Mouse (Mus musculus) ES-Bruce4 (cell line): ENCODE measurements around the gene Prkag2.

ENCODE experiments used
- CTCF ChIP-seq: IDR thresholded peaks from one replicate; pipeline ENCODE4 v1.8.1; 2011; ENCODE audit warnings: low read depth, low read length
- POLR2A ChIP-seq: IDR thresholded peaks from one replicate; pipeline ENCODE4 v1.8.1; 2011; ENCODE audit warnings: low read length; ENCODE audit not compliant: insufficient read depth

DNA sequence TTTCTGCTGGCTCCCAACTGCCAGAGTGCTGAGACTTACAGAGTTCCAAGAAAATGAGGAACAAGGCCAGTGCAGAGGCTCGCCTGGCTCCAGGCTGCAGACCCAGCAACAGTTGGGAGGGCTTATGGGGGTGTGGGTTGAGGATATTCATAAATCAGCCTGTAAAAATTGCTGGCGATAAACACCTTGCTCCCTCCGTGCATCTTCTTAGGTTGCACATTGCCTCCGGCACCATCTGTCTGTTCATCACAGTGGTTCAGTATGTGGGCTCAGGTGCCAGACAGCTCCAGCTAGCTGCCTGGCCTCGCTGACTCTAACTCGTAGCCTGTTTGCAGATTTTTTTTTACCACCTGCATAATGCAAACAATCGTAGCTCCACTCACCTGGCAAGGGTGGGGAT, 13.4 kb downstream of the Prkag2 start:
- TF ChIP-seq CTCF (no peak), POLR2A (no peak)
